Mouse (Mus musculus) liver, embryonic 16.5 days (tissue): ENCODE results near the gene Nfkbie. TPM values are rescaled to one million over a fixed set of nuclear protein-coding genes. Genes with fewer than 3 reads are reported as not detected.

Experiments used
- ATAC-seq: fragments of 200-750 bp; cut with Nextera tagmentation; 2 replicates; pipeline ENCODE4 v1.8.0; 2017; ENCODE audit warnings: low read depth, mild to moderate bottlenecking, moderate number of reproducible peaks, moderate library complexity
- H3K27ac ChIP-seq: fragments of 300-500 bp; sonication (generic); 2 replicates; pipeline ENCODE4 v1.5.1; 2014; ENCODE audit warnings: mild to moderate bottlenecking, low read length
- H3K27me3 ChIP-seq: fragments of 300-500 bp; sonication (generic); 2 replicates; pipeline ENCODE4 v1.6.1; 2014; ENCODE audit warnings: low read depth, low read length, mixed read lengths; ENCODE audit not compliant: control insufficient read depth, insufficient read depth
- H3K36me3 ChIP-seq: fragments of 300-500 bp; sonication (generic); 2 replicates; pipeline ENCODE4 v1.6.1; 2014; ENCODE audit warnings: mild to moderate bottlenecking; ENCODE audit not compliant: control insufficient read depth, insufficient read depth
- H3K4me1 ChIP-seq: fragments of 300-500 bp; sonication (generic); 2 replicates; pipeline ENCODE4 v1.6.1; 2014; ENCODE audit warnings: low read depth, low read length, mixed read lengths; ENCODE audit not compliant: control insufficient read depth
- H3K4me2 ChIP-seq: fragments of 300-500 bp; sonication (generic); 2 replicates; pipeline ENCODE4 v1.6.1; 2014; ENCODE audit warnings: low read depth, low read length, mixed read lengths
- H3K4me3 ChIP-seq: fragments of 300-500 bp; sonication (generic); 2 replicates; pipeline ENCODE4 v1.5.1; 2014; ENCODE audit warnings: low read depth, mild to moderate bottlenecking, low read length
- H3K9ac ChIP-seq: fragments of 300-500 bp; sonication (generic); 2 replicates; pipeline ENCODE4 v1.6.1; 2014; ENCODE audit warnings: low read depth, low read length
- H3K9me3 ChIP-seq: fragments of 300-500 bp; sonication (generic); replicated peaks from 2 replicates; pipeline ENCODE4 v1.6.1; 2016; ENCODE audit warnings: low read length; ENCODE audit not compliant: control insufficient read depth
- WGBS: fragments of 180-500 bp; shearing (Covaris S2); extraction: QIAGEN DNeasy Blood & Tissue Kit; methylation state at CpG from one replicate; pipeline ENCODE4 v1.1.7; 2014; ENCODE audit not compliant: insufficient replicate concordance; 5-methylcytosine and 5-hydroxymethylcytosine counted together
- polyA plus RNA-seq: library from polyadenylated mRNA; unstranded; fragments of >200 nt; fragmentation: Nextera tagmentation; extraction: Ambion mirVana; gene quantifications from 2 replicates; pipeline ENCODE4 v1.2.1, GENCODE M21; 2015

Gene Nfkbie
- polyA plus RNA-seq, 1 experiment from 2014 or later = 1.8 TPM

DNA sequence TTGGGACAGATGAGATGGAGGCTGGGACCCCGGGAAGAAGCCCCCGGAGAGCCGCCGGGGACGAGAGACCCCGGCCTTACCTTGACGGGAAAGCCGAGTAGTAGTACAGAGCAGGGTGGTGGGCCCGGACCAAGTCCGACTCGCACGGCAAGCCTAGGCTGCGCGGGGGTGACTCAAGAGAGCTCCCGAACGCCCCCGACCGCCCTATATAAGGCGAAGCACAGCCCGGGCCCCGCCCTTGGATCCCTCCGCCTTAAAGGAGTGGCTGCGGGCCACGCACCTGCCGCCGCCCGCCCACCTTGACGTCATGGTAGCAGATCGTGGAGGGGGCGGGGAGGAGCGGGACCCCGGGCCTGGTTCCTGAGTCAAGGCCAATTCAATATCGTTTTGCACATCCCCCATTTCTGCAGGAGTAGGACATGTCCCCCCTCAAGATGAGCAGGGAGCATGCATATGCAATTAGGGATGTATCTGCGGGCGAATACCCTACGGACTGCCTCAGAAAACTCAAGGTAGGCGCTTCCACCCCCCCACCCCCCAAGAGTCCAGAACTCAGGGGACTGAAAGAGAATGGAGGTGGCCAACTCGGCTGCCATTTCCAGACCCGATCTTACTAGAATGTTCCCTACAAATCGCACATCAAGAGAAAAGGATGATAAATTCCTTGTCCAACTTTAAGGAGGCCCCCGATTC, 17.7 kb downstream of the Nfkbie start, which contains the start of gene Hsp90ab1:
Gene Hsp90ab1, minus strand, starts transcription at position 185 of the 693 bp plus-strand sequence.
- Histone ChIP-seq H3K36me3 (peaks cover 35% of the 10 kb centered on the region), H3K4me3 (peak within 1 kb of the TSS; percentile 93), H3K4me1 (peaks cover 24% of the 10 kb centered on the region), H3K27ac (peak within 1 kb of the TSS; percentile 94), H3K27me3 (no peaks in the 10 kb centered on the region), H3K4me2 (peak within 1 kb of the TSS; percentile 97), H3K9me3 (no peaks in the 10 kb centered on the region), H3K9ac (peak within 1 kb of the TSS; percentile 96)
- peak; percentile 80 for ATAC-seq
- 0% methylated on average over 41 of the region's 41 CpGs for WGBS

DNA sequence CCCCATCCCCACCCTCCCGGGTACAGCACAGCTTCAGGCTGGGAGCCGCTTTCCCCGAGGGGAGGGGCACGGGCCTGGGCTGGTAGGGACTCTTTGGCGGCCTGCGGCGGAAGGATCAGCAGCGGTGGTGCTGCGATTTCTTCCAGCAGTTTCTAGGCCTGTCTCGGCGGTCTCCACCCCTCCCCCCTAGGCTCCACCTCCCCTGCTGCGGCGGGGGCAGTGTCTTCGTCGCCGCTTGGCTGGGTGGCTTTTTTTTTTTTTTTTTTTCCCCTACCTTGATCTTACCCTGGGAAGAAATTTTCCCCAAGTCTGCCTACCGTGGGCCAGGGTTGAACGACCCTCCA, 18.2 kb downstream of the Nfkbie start:
- Histone ChIP-seq H3K36me3 (peaks cover 30% of the 10 kb centered on the region), H3K9me3 (no peaks in the 10 kb centered on the region), H3K4me2 (peak overlapping the region; percentile 97), H3K4me1 (peaks cover 26% of the 10 kb centered on the region), H3K27ac (peak overlapping the region; percentile 94), H3K27me3 (no peaks in the 10 kb centered on the region), H3K4me3 (peak overlapping the region; percentile 93), H3K9ac (peak overlapping the region; percentile 96)
- WGBS = 1% methylated on average over 18 of the region's 18 CpGs
- peak; percentile 69 for ATAC-seq

DNA sequence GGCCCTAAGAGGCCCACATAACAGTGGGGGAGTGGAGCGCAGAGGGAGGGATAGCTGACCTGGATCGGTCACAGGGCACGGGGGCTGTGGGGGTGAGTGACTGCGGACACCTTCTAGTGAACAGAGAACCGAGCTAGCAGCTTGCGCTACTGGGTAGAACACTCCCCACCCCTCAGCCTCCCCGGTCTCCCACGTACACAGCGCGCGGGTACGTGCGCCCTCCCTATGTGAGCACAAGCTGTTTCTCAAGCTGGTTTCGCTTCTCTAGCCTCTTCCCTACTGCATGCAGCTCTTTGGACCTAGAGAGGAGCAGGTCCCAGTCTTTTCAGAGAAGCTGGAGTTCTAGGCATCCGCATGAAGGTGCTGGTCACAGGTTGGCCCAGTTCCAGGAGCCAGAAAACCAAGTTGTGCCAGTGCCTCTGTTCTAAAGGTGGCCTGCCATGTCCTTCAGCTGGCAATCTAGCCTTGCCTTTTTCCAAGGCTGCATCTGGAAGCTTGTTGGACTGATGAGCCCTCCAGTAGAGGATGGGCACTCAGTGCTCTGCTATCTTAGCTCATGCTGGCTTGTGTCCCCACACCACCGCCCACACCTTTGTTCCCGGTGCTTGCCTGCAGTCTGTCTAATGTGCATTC, 18.7 kb downstream of the Nfkbie start:
- Histone ChIP-seq H3K4me2 (peak overlapping the region; percentile 97), H3K9me3 (no peaks in the 10 kb centered on the region), H3K36me3 (peaks cover 25% of the 10 kb centered on the region), H3K4me3 (peak overlapping the region; percentile 93), H3K27ac (peak overlapping the region; percentile 94), H3K4me1 (peaks cover 26% of the 10 kb centered on the region), H3K27me3 (no peaks in the 10 kb centered on the region), H3K9ac (peak overlapping the region; percentile 96)
- ATAC-seq = peak; percentile 67
- WGBS = 1% methylated on average over 17 of the region's 17 CpGs

DNA sequence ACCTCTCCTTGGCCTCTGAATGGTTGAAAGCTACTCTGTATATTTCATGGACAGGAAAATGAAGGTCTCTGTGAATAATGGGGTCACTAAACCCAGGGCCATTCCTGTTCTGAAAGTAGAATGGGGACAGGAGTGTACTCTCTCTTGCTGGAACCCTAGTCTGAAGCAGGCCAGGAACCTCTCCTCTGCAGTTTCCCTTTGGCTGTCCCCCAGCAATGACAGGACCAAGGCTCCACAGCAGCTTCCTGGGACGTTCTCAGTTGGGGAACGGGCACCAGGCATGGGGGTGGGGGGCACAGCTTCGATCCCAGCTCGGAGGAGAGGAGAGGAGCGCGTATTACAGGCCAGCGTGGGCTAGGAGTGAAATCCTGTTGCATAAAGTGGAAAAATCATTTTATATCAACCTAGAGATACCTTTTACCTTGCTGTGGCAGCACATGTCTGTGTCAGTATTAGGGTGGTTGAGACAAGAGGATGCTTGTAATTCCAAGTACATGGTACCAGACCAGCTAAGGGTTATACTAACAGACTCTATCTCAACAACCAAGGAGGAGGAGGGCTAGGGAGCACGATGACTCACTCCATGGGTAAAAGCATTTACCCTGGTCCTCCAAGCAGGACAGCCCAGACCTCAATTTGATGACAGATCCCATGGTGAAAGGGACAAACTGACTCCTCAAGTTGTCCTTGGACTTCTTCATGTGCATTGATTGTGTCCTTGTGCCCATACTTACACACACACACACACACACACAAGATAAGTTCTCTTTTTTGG, 19.8 kb downstream of the Nfkbie start:
- H3K9ac ChIP-seq = no peak overlapping the region
- no peak overlapping the region for H3K4me3 ChIP-seq
- H3K4me1 ChIP-seq = peaks cover 23% of the 10 kb centered on the region
- H3K27me3 ChIP-seq = no peaks in the 10 kb centered on the region
- WGBS = 87% methylated on average over 8 of the region's 8 CpGs
- no peak for ATAC-seq
- no peaks in the 10 kb centered on the region for H3K9me3 ChIP-seq
- no peak overlapping the region for H3K4me2 ChIP-seq
- peak overlapping the region; percentile 94 for H3K27ac ChIP-seq
- peaks cover 14% of the 10 kb centered on the region for H3K36me3 ChIP-seq

DNA sequence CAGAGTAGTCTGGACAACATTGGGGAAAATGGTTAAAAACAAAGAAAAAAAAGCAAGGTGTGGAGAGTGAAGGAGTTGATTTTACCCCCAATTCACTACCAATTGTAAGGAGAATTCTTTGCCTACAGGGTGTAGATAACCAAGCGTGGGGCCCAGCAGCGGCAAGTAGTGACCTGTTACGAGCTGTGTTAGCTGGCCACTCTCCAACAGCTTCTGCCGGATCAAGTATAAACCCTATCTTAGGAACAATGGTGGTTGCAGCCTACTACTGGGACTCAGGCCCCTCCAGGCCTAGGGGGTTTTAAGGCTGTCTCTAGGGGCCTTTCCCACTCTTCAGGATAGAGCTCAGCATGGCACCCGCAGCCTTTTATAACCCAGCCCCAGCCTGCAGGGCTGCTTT, 22.7 kb downstream of the Nfkbie start:
- Histone ChIP-seq H3K4me1 (peaks cover 39% of the 10 kb centered on the region), H3K36me3 (no peaks in the 10 kb centered on the region), H3K27ac (no peak overlapping the region), H3K4me3 (no peak overlapping the region), H3K9ac (no peak overlapping the region), H3K9me3 (no peaks in the 10 kb centered on the region), H3K4me2 (no peak overlapping the region), H3K27me3 (no peaks in the 10 kb centered on the region)
- 43% methylated on average over 5 of the region's 5 CpGs for WGBS
- no peak for ATAC-seq

DNA sequence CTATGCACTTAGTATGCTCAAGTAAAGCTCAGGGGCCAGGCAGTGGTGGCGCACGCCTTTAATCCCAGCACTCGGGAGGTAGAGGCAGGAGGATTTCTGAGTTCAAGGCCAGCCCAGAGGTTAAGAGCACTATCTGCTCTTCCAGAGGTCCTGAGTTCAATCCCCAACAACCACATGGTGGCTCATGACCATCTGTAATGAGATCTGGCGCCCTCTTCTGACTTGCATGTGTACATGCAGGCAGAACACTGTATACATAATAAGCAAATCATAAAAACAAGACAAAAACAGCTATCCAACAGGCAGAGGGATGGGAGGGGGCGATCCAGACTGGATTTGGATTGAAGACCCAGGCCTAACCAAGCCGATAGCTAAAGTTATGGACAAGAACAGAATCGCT, 23.3 kb downstream of the Nfkbie start:
- Histone ChIP-seq H3K4me1 (peaks cover 45% of the 10 kb centered on the region), H3K9me3 (no peaks in the 10 kb centered on the region), H3K4me2 (no peak overlapping the region), H3K27me3 (no peaks in the 10 kb centered on the region), H3K27ac (no peak overlapping the region), H3K9ac (no peak overlapping the region), H3K36me3 (no peaks in the 10 kb centered on the region), H3K4me3 (no peak overlapping the region)
- ATAC-seq = no peak
- 56% methylated on average over 7 of the region's 7 CpGs for WGBS

DNA sequence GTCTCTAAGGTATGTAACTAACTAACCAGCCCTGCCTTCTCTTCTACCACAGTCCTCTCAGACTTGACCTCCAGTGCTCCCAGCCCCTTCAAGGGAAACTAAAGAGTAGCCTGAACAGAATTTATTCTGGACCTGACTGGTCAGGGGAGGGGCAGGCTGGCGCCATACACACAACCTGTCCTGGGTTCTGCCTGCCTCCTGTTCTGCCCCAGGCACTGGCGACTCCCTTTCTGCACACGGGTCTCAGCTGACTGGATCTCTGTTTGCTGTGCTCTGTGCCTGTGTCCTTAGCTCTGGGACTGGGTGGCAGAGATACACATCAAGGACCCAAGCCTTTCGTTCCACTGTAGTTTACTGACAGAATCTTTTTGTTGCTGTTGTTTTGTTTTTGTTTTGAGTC, 24.1 kb downstream of the Nfkbie start:
- Histone ChIP-seq H3K27ac (no peak overlapping the region), H3K4me1 (peaks cover 46% of the 10 kb centered on the region), H3K9me3 (no peaks in the 10 kb centered on the region), H3K36me3 (peaks cover 3% of the 10 kb centered on the region), H3K27me3 (no peaks in the 10 kb centered on the region), H3K4me2 (no peak overlapping the region), H3K4me3 (no peak overlapping the region), H3K9ac (no peak overlapping the region)
- no peak for ATAC-seq
- 68% methylated on average over 4 of the region's 4 CpGs for WGBS

DNA sequence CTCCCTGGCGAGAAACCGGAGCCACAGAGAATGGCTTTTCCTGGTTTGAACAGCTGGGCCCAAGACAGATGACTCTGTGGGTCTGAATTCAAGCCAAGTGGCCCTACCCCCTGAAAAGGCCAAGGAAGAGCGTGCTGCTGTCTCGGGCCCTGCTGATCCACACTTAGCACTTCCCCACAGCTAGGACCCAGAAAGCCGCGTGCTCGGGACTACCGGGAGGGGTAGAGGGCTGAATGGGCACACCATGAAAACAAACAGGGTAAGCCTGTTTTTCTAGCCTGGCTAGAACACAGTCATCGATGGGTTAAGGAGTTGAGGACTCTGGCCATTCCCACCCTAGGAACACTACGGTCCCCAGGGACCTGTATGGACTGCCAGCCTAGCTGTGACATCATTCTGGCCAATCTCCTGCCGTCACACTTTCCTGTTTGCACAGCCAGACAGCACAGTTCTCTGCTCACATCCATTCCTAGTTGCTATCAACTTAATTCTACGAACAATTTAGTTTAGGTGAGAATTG, 25.5 kb downstream of the Nfkbie start:
- WGBS = 39% methylated on average over 12 of the region's 12 CpGs
- peaks cover 16% of the 10 kb centered on the region for H3K36me3 ChIP-seq
- no peak overlapping the region for H3K4me2 ChIP-seq
- H3K27ac ChIP-seq = peak overlapping the region; percentile 66
- no peaks in the 10 kb centered on the region for H3K27me3 ChIP-seq
- H3K4me1 ChIP-seq = peaks cover 50% of the 10 kb centered on the region
- 0 out of 2 replicates have a peak overlapping the region, but pooled peaks have one; percentile 19 for H3K9ac ChIP-seq
- H3K9me3 ChIP-seq = no peaks in the 10 kb centered on the region
- no peak for ATAC-seq
- H3K4me3 ChIP-seq = no peak overlapping the region
